Mouse (Mus musculus) left cerebral cortex, postnatal 25 days (tissue): Measurements from ENCODE around the gene Kat5. TPM values are rescaled to one million over a fixed set of nuclear protein-coding genes. Genes with fewer than 3 reads are reported as not detected.
A peak's percentile ranks its signal among the peaks of the same experiment; 100 is the strongest.

ENCODE experiments used
- DNase-seq, 2 experiments: peaks; one replicate each; pipeline ENCODE4 v3.0.0; 2022; ENCODE audit warnings: low spot score in 2 of 2, mixed read lengths in 1 of 2
- intact Hi-C: fragments of 180-260 bp; cut with DNase I; formaldehyde crosslinking; loops from one replicate; pipeline ENCODE4 v1.15.1; 2025
- total RNA-seq, 2 experiments: library from RNA; stranded (reverse); gene quantifications; 2 replicates each; pipeline ENCODE4 v1.2.3; 2021

The Kat5 gene
- 10 to 100 TPM; 83.9 to 93.4 TPM for total RNA-seq

- peak; percentile 94 to 95 for DNase-seq
- intact Hi-C loops: loop anchor here (1.0 kb wide), 1 partner anchor 28 kb away; the partner anchor contains the start of gene Rela
Observed at GRCm38 (mm10) chr19:5609547-5610404, at the start of gene Kat5. Kat5 (minus strand) TSS chr19:5610237.

- no peak for DNase-seq
- intact Hi-C loops: no loop called here
Observed at GRCm38 (mm10) chr19:5654720-5655298, 44.8 kb upstream of the Kat5 start.

- DNase-seq: no peak
- intact Hi-C loops: no loop called here
Observed at GRCm38 (mm10) chr19:5653969-5654719, 44.1 kb upstream of the Kat5 start.

- DNase-seq: peak in 1 of 2 experiments; percentile 59
- intact Hi-C loops: no loop called here
Observed at GRCm38 (mm10) chr19:5652570-5652969, 42.5 kb upstream of the Kat5 start.

- no peak for DNase-seq
- intact Hi-C loops: no loop called here
Observed at GRCm38 (mm10) chr19:5651502-5652274, 41.7 kb upstream of the Kat5 start.

GRCm38 (mm10) chr19:5649298-5649741, 39.3 kb upstream of the Kat5 start:
- intact Hi-C loops: no loop called here
- no peak for DNase-seq

- peak; percentile 85 to 89 for DNase-seq
- intact Hi-C loops: no loop called here
Observed at GRCm38 (mm10) chr19:5648401-5649297, 38.6 kb upstream of the Kat5 start.

- DNase-seq: no peak
- intact Hi-C loops: no loop called here
Observed at GRCm38 (mm10) chr19:5647791-5648190, 37.8 kb upstream of the Kat5 start.

- intact Hi-C loops: no loop called here
- DNase-seq: no peak
Observed at GRCm38 (mm10) chr19:5646731-5647330, 36.8 kb upstream of the Kat5 start.

- no peak for DNase-seq
- intact Hi-C loops: no loop called here
Observed at GRCm38 (mm10) chr19:5645280-5645679, 35.2 kb upstream of the Kat5 start.

- no peak for DNase-seq
- intact Hi-C loops: no loop called here
Observed at GRCm38 (mm10) chr19:5641641-5642040, 31.6 kb upstream of the Kat5 start.

- no peak for DNase-seq
- intact Hi-C loops: no loop called here
Observed at GRCm38 (mm10) chr19:5641021-5641420, 31.0 kb upstream of the Kat5 start.

- intact Hi-C loops: no loop called here
- no peak for DNase-seq
Observed at GRCm38 (mm10) chr19:5640339-5640738, 30.3 kb upstream of the Kat5 start.

- intact Hi-C loops: loop anchor here (5.0 kb wide), 1 partner anchor 36 kb away; the partner anchor contains the start of gene Rnaseh2c
- no peak for DNase-seq
Observed at GRCm38 (mm10) chr19:5638416-5639005, 28.5 kb upstream of the Kat5 start.

- intact Hi-C loops: loop anchor here (1.0 to 5.0 kb wide), 3 partner anchors 27 to 51 kb away; partner anchors contain the start of genes Kat5, Map3k11, Pcnx3 and Rnaseh2c
- DNase-seq: peak; percentile 88 to 93
Observed at GRCm38 (mm10) chr19:5637069-5638047, 27.3 kb upstream of the Kat5 start, which contains the start of gene Rela. Rela (plus strand) TSS chr19:5637483.

GRCm38 (mm10) chr19:5636571-5637041, 26.6 kb upstream of the Kat5 start:
- DNase-seq: peak in 1 of 2 experiments; percentile 26
- intact Hi-C loops: loop anchor here (1.0 to 5.0 kb wide), 3 partner anchors 26 to 52 kb away; partner anchors contain the start of genes Kat5, Map3k11, Pcnx3 and Rnaseh2c
